Mouse (Mus musculus) megakaryocyte-erythroid progenitor cell, adult 5-6 weeks (primary cell): ENCODE data around the gene Ankdd1a. TPM values are rescaled to one million over a fixed set of nuclear protein-coding genes. Genes with fewer than 3 reads are reported as not detected.

ENCODE experiments used
- total RNA-seq, 2 experiments: library from RNA; stranded (forward) in 1 of 2; stranded (reverse) in 1 of 2; fragments of 200-1000, 215-1000 nt in 1 of 2; fragments of >200 nt in 1 of 2; fragmentation: Nextera tagmentation in 1 of 2; gene quantifications; 2 replicates each; pipeline ENCODE4 v1.2.3; 2014 to 2017

Ankdd1a gene
- total RNA-seq, 2 experiments from 2014 or later: not detected

Other genes starting within 250 kb of the Ankdd1a start
- 28.7 and 29.0 TPM in 2 replicates for gene Clpx, start 225.9 kb downstream of the Ankdd1a start, total RNA-seq (2014; fragmentation: Nextera tagmentation)
- 66.6 and 73.0 TPM in 2 replicates for gene Clpx, start 225.9 kb downstream of the Ankdd1a start, total RNA-seq (2017)
- 7.6 and 11.1 TPM in 2 replicates for gene Pdcd7, start 174.1 kb downstream of the Ankdd1a start, total RNA-seq (2014; fragmentation: Nextera tagmentation)
- gene Pdcd7, start 174.1 kb downstream of the Ankdd1a start, total RNA-seq (2017): 13.1 and 21.6 TPM in 2 replicates
- gene Ubap1l, start 159.2 kb downstream of the Ankdd1a start, total RNA-seq (2014; fragmentation: Nextera tagmentation): not detected in 2 replicates
- 0.56 TPM in 1 of 2 replicates, not detected in the other for gene Ubap1l, start 159.2 kb downstream of the Ankdd1a start, total RNA-seq (2017)
- gene Kbtbd13, start 128.5 kb downstream of the Ankdd1a start, total RNA-seq (2014; fragmentation: Nextera tagmentation): not detected in 2 replicates
- gene Kbtbd13, start 128.5 kb downstream of the Ankdd1a start, total RNA-seq (2017): not detected in 2 replicates
- gene Rasl12, start 121.7 kb downstream of the Ankdd1a start, total RNA-seq (2014; fragmentation: Nextera tagmentation): not detected in 2 replicates
- gene Rasl12, start 121.7 kb downstream of the Ankdd1a start, total RNA-seq (2017): 0.46 TPM in 1 of 2 replicates, not detected in the other
- not detected in 2 replicates for gene Slc51b, start 97.2 kb downstream of the Ankdd1a start, total RNA-seq (2014; fragmentation: Nextera tagmentation)
- gene Slc51b, start 97.2 kb downstream of the Ankdd1a start, total RNA-seq (2017): not detected in 2 replicates
- gene Mtfmt, start 84.4 kb downstream of the Ankdd1a start, total RNA-seq (2014; fragmentation: Nextera tagmentation): 18.1 and 20.2 TPM in 2 replicates
- gene Mtfmt, start 84.4 kb downstream of the Ankdd1a start, total RNA-seq (2017): 14.9 and 15.4 TPM in 2 replicates
- gene Spg21, start 59.2 kb downstream of the Ankdd1a start, total RNA-seq (2014; fragmentation: Nextera tagmentation): 16.9 and 20.8 TPM in 2 replicates
- 28.4 and 29.9 TPM in 2 replicates for gene Spg21, start 59.2 kb downstream of the Ankdd1a start, total RNA-seq (2017)
- 29.1 and 29.3 TPM in 2 replicates for gene Plekho2, start 59.8 kb upstream of the Ankdd1a start, total RNA-seq (2014; fragmentation: Nextera tagmentation)
- 14.2 and 16.8 TPM in 2 replicates for gene Plekho2, start 59.8 kb upstream of the Ankdd1a start, total RNA-seq (2017)
- 5.0 and 14.3 TPM in 2 replicates for gene Pif1, start 67.0 kb upstream of the Ankdd1a start, total RNA-seq (2014; fragmentation: Nextera tagmentation)
- 6.5 and 6.6 TPM in 2 replicates for gene Pif1, start 67.0 kb upstream of the Ankdd1a start, total RNA-seq (2017)
- 1.9 TPM in 1 of 2 replicates, not detected in the other for gene Rbpms2, start 109.5 kb upstream of the Ankdd1a start, total RNA-seq (2014; fragmentation: Nextera tagmentation)
- gene Rbpms2, start 109.5 kb upstream of the Ankdd1a start, total RNA-seq (2017): 2.5 and 2.8 TPM in 2 replicates
- 22.1 and 23.4 TPM in 2 replicates for gene Oaz2, start 147.8 kb upstream of the Ankdd1a start, total RNA-seq (2014; fragmentation: Nextera tagmentation)
- 34.7 and 36.1 TPM in 2 replicates for gene Oaz2, start 147.8 kb upstream of the Ankdd1a start, total RNA-seq (2017)